Mouse (Mus musculus): ENCODE measurements around the gene Fn3k.

Gene Fn3k

GRCm38 (mm10) chr11:121451753-121452635 lies 17.3 kb downstream of the Fn3k start, which contains the start of gene Tbcd:
Tbcd (plus strand) TSS chr11:121451949.
- DNase-seq (ENCODE audit: low read depth, low spot score): peak; percentile 94

- DNase-seq (ENCODE audit: low read depth, low spot score): no peak
Measured at GRCm38 (mm10) chr11:121457874-121458273, 23.2 kb downstream of the Fn3k start.

GRCm38 (mm10) chr11:121467408-121467807 lies 32.7 kb downstream of the Fn3k start:
- no peak for DNase-seq (ENCODE audit: low read depth, low spot score)

GRCm38 (mm10) chr11:121474831-121475230 lies 40.1 kb downstream of the Fn3k start:
- no peak for DNase-seq (ENCODE audit: low read depth, low spot score)

GRCm38 (mm10) chr11:121475699-121476415 lies 41.1 kb downstream of the Fn3k start:
- DNase-seq (ENCODE audit: low read depth, low spot score): peak; percentile 79

- DNase-seq (ENCODE audit: low read depth, low spot score): peak; percentile 37
Measured at GRCm38 (mm10) chr11:121479476-121480203, 44.9 kb downstream of the Fn3k start.

GRCm38 (mm10) chr11:121481129-121481528 lies 46.4 kb downstream of the Fn3k start:
- DNase-seq (ENCODE audit: low read depth, low spot score): no peak

GRCm38 (mm10) chr11:121485882-121486281 lies 51.2 kb downstream of the Fn3k start:
- DNase-seq (ENCODE audit: low read depth, low spot score): peak; percentile 88

- DNase-seq (ENCODE audit: low read depth, low spot score): no peak
Measured at GRCm38 (mm10) chr11:121490651-121491050, 55.9 kb downstream of the Fn3k start.

Measured in A20 (cell line).